Mouse (Mus musculus) megakaryocyte, embryonic 14.5 days (primary cell): Measurements from ENCODE around the gene Olfr403. TPM values are rescaled to one million over a fixed set of nuclear protein-coding genes. Genes with fewer than 3 reads are reported as not detected.
"Not testable (repeated sequence)": the region's sequence is repeated elsewhere in the genome, so short reads cannot be mapped to it uniquely, and the experiment has no call there.

ENCODE experiments used
- H3K27me3 ChIP-seq: replicated peaks from 2 replicates; pipeline ENCODE3; 2012; ENCODE audit warnings: inconsistent platforms
- H3K36me3 ChIP-seq: replicated peaks from 2 replicates; pipeline ENCODE3; 2012; ENCODE audit warnings: low read length, inconsistent platforms, mixed read lengths
- H3K4me1 ChIP-seq: 2 replicates; pipeline ENCODE4 v1.6.1; 2012; ENCODE audit warnings: inconsistent platforms
- H3K4me3 ChIP-seq: replicated peaks from 2 replicates; pipeline ENCODE3; 2012; ENCODE audit warnings: moderate library complexity, mild to moderate bottlenecking, inconsistent platforms
- H3K9me3 ChIP-seq: 2 replicates; pipeline ENCODE4 v1.6.1; 2012; ENCODE audit warnings: inconsistent platforms
- FLI1 ChIP-seq: IDR thresholded peaks from 2 replicates; pipeline ENCODE4 v1.6.1; 2012; ENCODE audit warnings: low read length, inconsistent platforms, mixed read lengths
- GATA1 ChIP-seq: IDR thresholded peaks from 3 replicates; pipeline ENCODE4 v1.6.1; 2012; ENCODE audit warnings: mixed read lengths, low read length, inconsistent platforms, borderline replicate concordance
- polyA plus RNA-seq: library from polyadenylated mRNA; stranded (reverse); fragments of >175 nt; gene quantifications from 2 replicates; pipeline ENCODE4 v1.2.3, GENCODE M21; 2012; ENCODE audit warnings: low replicate concordance; ENCODE audit not compliant: insufficient read depth

Gene Olfr403
- polyA plus RNA-seq, result not detected in 2 replicates

- Histone ChIP-seq H3K4me3 (no peak within 1 kb of the TSS), H3K27me3 (no peaks in the 10 kb centered on the region), H3K36me3 (no peaks in the 10 kb centered on the region), H3K9me3 (0 out of 2 replicates have a peak, but pooled peaks cover 2% of the 10 kb centered on the region), H3K4me1 (no peaks in the 10 kb centered on the region)
- TF ChIP-seq GATA1 (no peak), FLI1 (no peak)
These were observed at the start of gene Olfr403 for GRCm38 (mm10) chr11:74185949-74186348. TSS of gene Olfr403 (plus strand) at chr11:74186249.

DNA sequence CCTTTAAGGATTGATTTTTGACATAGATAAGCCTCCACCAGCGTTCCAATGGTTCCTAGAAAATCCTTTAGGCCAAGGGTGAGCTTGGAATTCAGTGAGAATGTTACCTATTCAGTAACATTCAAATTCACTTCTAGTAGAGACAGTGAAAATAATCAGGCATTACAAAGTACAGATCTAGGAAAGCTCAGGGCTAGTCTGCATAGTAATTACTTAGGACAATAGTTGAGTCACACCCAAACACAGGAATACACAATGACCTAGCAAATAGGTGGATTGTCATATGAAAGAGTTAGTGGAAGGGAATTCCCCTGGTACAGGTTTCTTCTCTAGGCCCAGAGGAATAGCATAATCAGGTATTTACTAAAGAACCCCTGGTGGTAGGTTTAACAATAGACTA lies 46.0 kb upstream of the Olfr403 start:
- H3K4me1 ChIP-seq, H3K36me3 ChIP-seq, H3K27me3 ChIP-seq, H3K4me3 ChIP-seq: not testable (repeated sequence)
- peaks cover 56% of the 10 kb centered on the region for H3K9me3 ChIP-seq

DNA sequence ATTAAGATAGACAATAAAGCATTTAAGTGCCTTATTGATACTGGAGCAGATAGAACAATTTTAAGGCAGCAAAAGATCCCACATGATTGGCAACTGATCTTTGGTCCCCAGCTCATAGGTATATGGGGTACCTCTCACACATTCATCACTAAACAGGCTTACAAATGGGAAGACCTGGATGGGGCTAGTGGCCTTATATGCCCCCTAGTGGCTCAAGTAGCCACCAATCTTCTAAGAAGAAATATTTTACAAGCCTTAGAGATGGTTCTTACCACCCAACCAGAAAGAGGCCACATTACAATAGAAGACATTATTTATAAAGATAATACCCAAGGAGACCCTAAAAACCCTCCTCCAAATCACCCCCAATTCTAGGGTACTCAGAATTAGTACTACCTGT lies 40.2 kb upstream of the Olfr403 start:
- Histone ChIP-seq H3K4me3 (no peak overlapping the region), H3K4me1 (no peaks in the 10 kb centered on the region), H3K36me3 (no peaks in the 10 kb centered on the region), H3K27me3 (no peaks in the 10 kb centered on the region), H3K9me3 (peaks cover 26% of the 10 kb centered on the region)
- TF ChIP-seq GATA1 (no peak), FLI1 (no peak)

DNA sequence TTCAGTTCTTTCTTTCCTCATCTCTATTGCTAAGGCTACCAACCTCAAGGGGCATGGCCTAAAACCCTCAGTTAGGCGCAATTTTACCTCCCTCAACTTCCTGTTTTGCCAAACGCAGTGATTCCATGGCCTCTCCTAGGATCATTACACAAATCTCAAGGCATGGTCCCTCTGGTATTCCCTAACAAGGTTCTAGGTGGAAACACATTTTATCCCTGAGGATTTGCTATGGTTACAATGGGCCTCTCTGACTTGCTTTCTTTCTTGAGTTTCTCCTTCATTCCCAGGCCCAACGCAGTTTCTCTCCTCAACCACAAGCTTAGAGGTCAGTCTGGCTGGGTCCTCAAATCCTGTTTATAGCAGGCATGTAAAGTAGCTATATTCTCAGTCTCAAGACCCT lies 32.8 kb upstream of the Olfr403 start, which contains the start of gene Olfr402:
Olfr402 (plus strand) TSS at position 301 of the 400 bp plus-strand sequence.
- Histone ChIP-seq H3K9me3 (peaks cover 10% of the 10 kb centered on the region), H3K27me3 (no peaks in the 10 kb centered on the region), H3K4me1 (no peaks in the 10 kb centered on the region), H3K4me3 (no peak within 1 kb of the TSS), H3K36me3 (no peaks in the 10 kb centered on the region)
- TF ChIP-seq GATA1 (no peak), FLI1 (no peak)

DNA sequence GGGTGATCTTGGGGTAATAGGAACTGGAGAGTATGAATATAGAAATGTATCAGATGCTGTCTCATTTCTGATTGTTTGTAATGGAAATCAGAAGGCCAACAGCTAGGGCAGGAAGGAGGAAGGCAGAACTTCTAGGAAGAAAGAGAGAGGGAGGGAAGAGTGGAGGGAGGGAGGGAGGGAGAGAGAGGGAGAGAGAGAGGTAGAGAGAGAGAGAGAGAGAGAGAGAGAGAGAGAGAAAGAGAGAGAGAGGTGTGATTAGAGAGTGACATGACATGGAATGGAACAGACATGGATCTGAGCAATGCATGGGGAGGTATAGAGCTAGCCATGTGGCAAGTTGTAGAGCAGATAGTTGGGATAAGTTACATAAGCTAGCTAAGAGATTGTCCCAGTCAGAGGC lies 17.3 kb upstream of the Olfr403 start:
- Histone ChIP-seq H3K4me3 (no peak overlapping the region), H3K27me3 (no peaks in the 10 kb centered on the region), H3K9me3 (no peaks in the 10 kb centered on the region), H3K4me1 (no peaks in the 10 kb centered on the region), H3K36me3 (no peaks in the 10 kb centered on the region)
- no peak for TF ChIP-seq FLI1
- TF ChIP-seq GATA1, result no peak

DNA sequence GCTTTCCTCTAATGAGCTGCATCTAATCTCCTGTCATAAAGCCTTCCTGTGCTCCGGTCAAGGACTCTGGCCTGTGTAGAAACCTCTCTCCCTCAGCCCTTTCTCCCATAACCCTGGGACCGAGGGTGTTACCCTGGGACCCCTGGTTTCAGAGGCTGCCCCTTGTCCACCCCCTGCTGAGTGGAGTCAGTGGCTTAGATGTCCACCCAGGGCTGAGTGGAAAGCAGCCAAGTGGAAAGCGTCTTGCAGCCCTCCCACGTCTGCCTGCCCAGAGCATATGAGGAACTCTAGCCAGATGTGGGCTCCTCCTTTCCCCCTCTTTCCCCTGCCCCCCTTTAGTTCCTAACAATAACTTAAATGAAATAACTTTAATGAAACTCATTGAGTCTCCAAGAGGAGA lies 2.9 kb upstream of the Olfr403 start:
- Histone ChIP-seq H3K9me3 (0 out of 2 replicates have a peak, but pooled peaks cover 2% of the 10 kb centered on the region), H3K4me3 (no peak overlapping the region), H3K36me3 (no peaks in the 10 kb centered on the region), H3K4me1 (no peaks in the 10 kb centered on the region), H3K27me3 (no peaks in the 10 kb centered on the region)
- TF ChIP-seq FLI1 (no peak), GATA1 (no peak)

GRCm38 (mm10) chr11:74183745-74184144 lies 2.3 kb upstream of the Olfr403 start:
- H3K4me3 ChIP-seq, result no peak overlapping the region
- no peaks in the 10 kb centered on the region for H3K36me3 ChIP-seq
- H3K27me3 ChIP-seq, result no peaks in the 10 kb centered on the region
- H3K9me3 ChIP-seq, result 0 out of 2 replicates have a peak, but pooled peaks cover 2% of the 10 kb centered on the region
- no peaks in the 10 kb centered on the region for H3K4me1 ChIP-seq
- no peak for TF ChIP-seq FLI1
- no peak for TF ChIP-seq GATA1

GRCm38 (mm10) chr11:74211279-74211678 lies 25.2 kb downstream of the Olfr403 start, which contains the start of gene Olfr43:
TSS of gene Olfr43 (minus strand) at chr11:74211379.
- H3K27me3 ChIP-seq, result no peaks in the 10 kb centered on the region
- H3K4me1 ChIP-seq, result no peaks in the 10 kb centered on the region
- TF ChIP-seq GATA1, result no peak
- TF ChIP-seq FLI1, result no peak
- no peaks in the 10 kb centered on the region for H3K36me3 ChIP-seq
- no peak within 1 kb of the TSS for H3K4me3 ChIP-seq
- no peaks in the 10 kb centered on the region for H3K9me3 ChIP-seq

DNA sequence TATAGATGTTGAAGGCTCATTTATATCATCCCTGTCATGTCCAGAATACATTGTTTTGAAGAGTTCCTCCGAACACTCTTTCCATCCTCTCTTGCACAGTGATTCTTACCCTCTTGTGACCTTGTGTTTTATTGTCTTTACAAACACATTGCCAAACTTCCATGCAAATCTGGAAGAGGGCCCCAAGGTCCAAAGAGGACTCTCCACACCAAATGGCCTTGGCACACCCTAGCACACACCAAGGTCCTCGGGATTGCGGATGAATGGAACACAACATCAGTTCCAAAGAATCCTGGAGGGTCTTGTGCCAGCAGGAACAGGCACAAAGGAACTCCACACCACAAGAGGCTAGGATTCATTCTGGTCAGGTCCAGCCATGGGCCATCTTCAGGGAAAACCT lies 55.2 kb downstream of the Olfr403 start:
- no peaks in the 10 kb centered on the region for H3K4me1 ChIP-seq
- TF ChIP-seq FLI1 (no peak), GATA1 (no peak)
- H3K4me3 ChIP-seq, result no peak overlapping the region
- 0 out of 2 replicates have a peak, but pooled peaks cover 5% of the 10 kb centered on the region for H3K9me3 ChIP-seq
- H3K36me3 ChIP-seq, result no peaks in the 10 kb centered on the region
- H3K27me3 ChIP-seq, result no peaks in the 10 kb centered on the region

Other genes with a start within 250 kb of the Olfr403 start
- not detected in 2 replicates for gene Olfr23, start 249.6 kb upstream of the Olfr403 start, polyA plus RNA-seq
- gene Olfr397, start 225.4 kb upstream of the Olfr403 start, polyA plus RNA-seq, result not detected in 2 replicates
- gene Olfr398, start 195.8 kb upstream of the Olfr403 start, polyA plus RNA-seq, result not detected in 2 replicates
- not detected in 2 replicates for gene Olfr139, start 129.7 kb upstream of the Olfr403 start, polyA plus RNA-seq
- not detected in 2 replicates for gene Olfr399, start 129.6 kb upstream of the Olfr403 start, polyA plus RNA-seq
- not detected in 2 replicates for gene Zfp616, start 116.3 kb upstream of the Olfr403 start, polyA plus RNA-seq
- not detected in 2 replicates for gene Olfr401, start 72.5 kb upstream of the Olfr403 start, polyA plus RNA-seq
- gene Olfr402, start 32.7 kb upstream of the Olfr403 start, polyA plus RNA-seq, result not detected in 2 replicates
- gene Olfr43, start 25.1 kb downstream of the Olfr403 start, polyA plus RNA-seq, result not detected in 2 replicates
- not detected in 2 replicates for gene Olfr406, start 73.6 kb downstream of the Olfr403 start, polyA plus RNA-seq
- gene Olfr59, start 97.5 kb downstream of the Olfr403 start, polyA plus RNA-seq, result not detected in 2 replicates
- gene Olfr410, start 151.8 kb downstream of the Olfr403 start, polyA plus RNA-seq, result 3.9 TPM in 1 of 2 replicates, not detected in the other
- gene Olfr411, start 166.4 kb downstream of the Olfr403 start, polyA plus RNA-seq, result not detected in 2 replicates
- gene Olfr412, start 175.8 kb downstream of the Olfr403 start, polyA plus RNA-seq, result not detected in 2 replicates